Mouse (Mus musculus) brain, embryonic 14.5 days (tissue): ENCODE measurements around the gene Sdcbp2.

Experiments used
- CTCF ChIP-seq: fragments of 200-500 bp; IDR thresholded peaks from 2 replicates; pipeline ENCODE4 v1.5.1; 2012; ENCODE audit warnings: inconsistent platforms, mild to moderate bottlenecking, moderate library complexity, borderline replicate concordance; ENCODE audit not compliant: insufficient read depth, insufficient read length; ENCODE audit errors: extremely low read depth
- POLR2A ChIP-seq: fragments of 200-500 bp; IDR thresholded peaks from 2 replicates; pipeline ENCODE4 v1.6.1; 2012; ENCODE audit warnings: mild to moderate bottlenecking, inconsistent platforms, borderline replicate concordance; ENCODE audit not compliant: poor library complexity, insufficient read depth, insufficient read length, severe bottlenecking; ENCODE audit errors: extremely low read depth

DNA sequence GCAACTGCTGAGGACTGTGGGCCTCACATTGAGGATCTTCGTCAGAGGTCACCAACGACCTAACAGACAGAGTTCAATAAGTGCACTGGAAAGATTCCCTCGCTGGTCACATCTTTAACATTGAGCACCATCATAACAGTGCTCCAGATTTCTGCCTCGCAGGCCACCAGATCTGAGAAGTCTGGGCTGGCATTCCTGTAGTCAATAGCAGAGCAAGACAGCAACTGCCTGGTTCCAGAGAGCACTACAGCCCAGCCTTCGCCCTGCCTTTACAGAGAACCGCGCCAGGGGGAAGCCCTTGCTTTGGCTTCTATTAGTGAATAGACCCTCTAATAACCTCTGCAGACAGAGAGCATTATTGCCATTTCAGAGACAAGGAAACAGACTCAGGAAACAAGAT, 53.9 kb downstream of the Sdcbp2 start:
- TF ChIP-seq CTCF (no peak), POLR2A (no peak)
